Mouse (Mus musculus): ENCODE measurements at regions not wholly inside any gene's neighbourhood (a gene's known extent, or its start where the extent isn't known, plus 50 kb on each side); places are given as distances from the start of the nearest gene placed in this dataset.

DNA sequence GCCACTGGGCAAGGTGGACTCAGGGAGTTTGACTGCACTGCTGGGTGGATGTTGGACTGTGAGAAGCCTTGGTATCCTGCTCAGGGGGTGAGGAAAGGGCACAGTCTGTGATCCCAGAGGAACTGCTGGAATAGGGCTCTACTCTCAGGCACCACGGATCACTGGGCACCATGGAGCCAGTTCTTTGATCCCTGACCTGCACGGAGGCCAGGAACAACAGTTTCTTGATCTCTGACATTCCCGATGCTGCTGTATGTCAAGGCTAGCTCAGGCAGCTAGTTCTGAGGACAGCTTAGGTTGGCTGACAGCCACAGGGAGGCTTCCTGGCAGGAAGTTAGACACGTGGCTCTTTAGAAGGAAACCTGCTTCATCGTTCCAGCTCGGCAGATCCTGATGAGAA lies 289.5 kb upstream of the Slit2 start:
- no peak for ATAC-seq (replicated peaks; ENCODE audit: low read depth, poor library complexity, severe bottlenecking)

GRCm38 (mm10) chr5:47693921-47694320 lies 289.0 kb upstream of the Slit2 start:
- ATAC-seq (replicated peaks; ENCODE audit: low read depth, poor library complexity, severe bottlenecking): no peak

DNA sequence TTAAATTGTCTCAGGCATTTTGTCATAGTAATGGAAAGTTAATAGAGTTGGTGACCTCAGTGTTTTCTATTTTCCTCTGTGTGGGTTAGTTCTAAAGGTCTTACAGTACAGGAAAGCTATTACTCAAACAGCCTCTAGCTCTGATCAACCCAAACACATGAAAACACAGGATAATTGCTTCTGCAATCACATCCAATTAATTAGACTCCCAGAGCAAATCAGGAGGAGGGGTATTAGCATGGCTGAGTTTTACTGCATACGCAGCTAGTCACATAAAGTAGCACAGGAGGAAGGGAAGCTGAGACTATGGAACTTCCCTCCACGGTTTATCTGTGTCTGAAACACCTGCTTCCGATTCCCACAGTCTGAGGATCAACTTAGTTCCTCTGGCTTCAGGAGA lies 288.3 kb upstream of the Slit2 start:
- ATAC-seq (replicated peaks; ENCODE audit: low read depth, poor library complexity, severe bottlenecking): no peak

GRCm38 (mm10) chr5:47711553-47711952 lies 271.4 kb upstream of the Slit2 start:
- no peak for ATAC-seq (replicated peaks; ENCODE audit: low read depth, poor library complexity, severe bottlenecking)

GRCm38 (mm10) chr5:47714333-47714732 lies 268.6 kb upstream of the Slit2 start:
- ATAC-seq (replicated peaks; ENCODE audit: low read depth, poor library complexity, severe bottlenecking): no peak

DNA sequence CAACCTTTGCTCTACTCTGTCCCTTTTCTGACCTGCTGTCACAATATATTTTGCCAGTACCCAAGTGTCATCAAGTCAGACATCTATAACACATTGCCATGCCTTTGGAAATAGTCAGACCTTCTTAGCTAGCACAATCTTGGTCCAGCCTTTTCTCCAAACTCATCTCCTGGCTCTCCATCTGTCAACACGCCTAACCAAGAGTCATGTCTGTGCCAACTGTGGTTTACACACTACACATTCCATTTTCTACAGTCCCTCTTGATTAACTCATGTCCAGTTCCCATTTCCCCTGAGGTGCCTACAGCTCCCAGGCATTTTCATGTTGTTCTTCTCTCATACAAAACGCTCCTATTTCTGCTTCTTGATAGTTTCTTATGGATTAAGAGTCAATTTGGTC lies 258.0 kb upstream of the Slit2 start:
- ATAC-seq (replicated peaks; ENCODE audit: low read depth, poor library complexity, severe bottlenecking): no peak

DNA sequence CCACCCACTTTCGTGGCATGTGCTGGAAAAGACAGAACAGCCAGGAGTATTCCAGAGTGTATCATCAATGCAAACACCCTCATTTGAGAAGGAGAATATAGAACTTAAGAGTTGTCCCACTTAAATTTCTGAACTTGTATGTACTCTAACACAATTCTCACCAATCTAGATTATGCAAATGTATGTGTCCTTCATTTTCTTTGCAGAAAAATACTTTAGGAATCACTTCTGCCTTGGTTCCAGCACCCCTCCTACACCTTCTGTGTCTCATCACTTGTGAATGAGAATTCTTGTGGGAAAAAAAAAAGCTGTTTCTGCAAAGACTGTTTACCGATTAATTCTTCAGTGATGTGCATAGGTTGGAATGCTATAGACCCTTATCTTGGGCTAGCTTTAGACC lies 240.2 kb upstream of the Slit2 start:
- ATAC-seq (replicated peaks; ENCODE audit: low read depth, poor library complexity, severe bottlenecking): no peak

DNA sequence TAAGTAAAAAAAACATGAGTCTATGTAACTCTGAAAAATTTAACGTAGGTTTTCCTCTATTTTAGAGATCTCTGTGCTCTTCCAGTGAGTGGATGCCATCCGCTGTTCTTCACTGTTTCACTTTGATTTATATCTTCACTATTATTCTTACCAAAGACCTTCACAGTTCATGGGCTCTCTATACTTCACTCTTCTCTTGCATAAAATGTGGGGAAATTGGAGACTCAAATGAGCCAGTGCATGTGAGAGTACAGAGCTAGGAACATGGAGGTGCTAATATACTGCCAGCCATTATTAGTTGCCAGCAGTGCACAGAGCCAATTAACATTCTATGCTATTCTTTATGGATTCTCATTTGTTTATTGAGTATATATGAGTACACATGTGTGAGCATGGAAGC lies 237.8 kb upstream of the Slit2 start:
- ATAC-seq (replicated peaks; ENCODE audit: low read depth, poor library complexity, severe bottlenecking): no peak

GRCm38 (mm10) chr5:47751907-47752306 lies 231.0 kb upstream of the Slit2 start:
- ATAC-seq (replicated peaks; ENCODE audit: low read depth, poor library complexity, severe bottlenecking): no peak

DNA sequence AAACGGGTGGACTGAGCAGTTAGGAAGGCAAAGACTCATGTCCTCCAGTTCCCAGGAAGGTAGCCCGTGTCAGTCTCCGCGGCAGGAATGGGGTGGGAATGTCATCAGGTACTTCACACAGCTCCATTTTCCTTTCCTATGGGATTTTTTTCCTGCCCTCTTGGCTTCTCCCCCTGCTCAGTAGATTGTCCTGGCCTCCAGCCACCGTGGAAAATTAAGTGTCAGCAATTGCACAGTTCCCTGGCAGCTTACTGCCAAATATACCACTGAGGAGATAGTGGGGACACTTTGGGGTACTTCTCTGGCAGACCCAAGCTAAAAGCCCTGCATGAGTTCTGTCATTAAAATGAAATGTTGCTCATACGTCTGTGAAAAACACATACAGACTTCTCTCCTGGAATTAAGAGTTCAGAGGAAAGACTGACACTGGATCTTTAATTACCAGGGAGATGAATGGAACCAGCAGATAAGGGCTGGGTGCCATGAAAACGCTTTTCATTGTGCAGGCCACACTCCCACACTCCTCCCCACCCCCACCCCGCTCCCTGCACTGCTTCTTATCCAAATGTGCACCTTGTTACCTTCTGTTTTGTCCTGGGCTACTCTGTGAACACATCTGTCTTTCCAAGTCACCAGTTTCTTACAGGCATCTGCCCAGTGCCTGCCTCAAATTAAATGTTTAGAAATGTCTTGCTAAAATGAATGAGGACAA lies 210.1 kb upstream of the Slit2 start:
- ATAC-seq (replicated peaks; ENCODE audit: low read depth, poor library complexity, severe bottlenecking): no peak

- ATAC-seq (replicated peaks; ENCODE audit: low read depth, poor library complexity, severe bottlenecking): no peak
Observed at GRCm38 (mm10) chr5:47773354-47773743, 209.6 kb upstream of the Slit2 start.

DNA sequence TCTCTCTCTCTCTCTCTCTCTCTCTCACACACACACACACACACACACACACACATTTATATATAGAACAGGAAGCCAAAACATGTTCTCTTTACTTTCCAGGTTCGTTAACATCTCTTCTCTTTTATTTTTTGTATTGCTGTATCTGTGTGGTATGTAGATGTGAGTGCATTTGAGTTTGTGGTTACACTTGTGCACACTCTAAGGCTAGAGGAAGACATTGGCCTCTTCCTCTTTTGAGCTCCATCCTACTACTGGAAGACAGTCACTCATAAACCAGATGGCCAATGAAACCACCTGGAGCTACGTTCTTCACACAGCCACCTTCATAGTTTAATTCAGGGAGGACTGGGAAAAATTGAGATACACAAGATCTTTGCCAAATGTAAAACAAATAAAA lies 202.1 kb upstream of the Slit2 start:
- peak; percentile 82 for ATAC-seq (replicated peaks; ENCODE audit: low read depth, poor library complexity, severe bottlenecking)

DNA sequence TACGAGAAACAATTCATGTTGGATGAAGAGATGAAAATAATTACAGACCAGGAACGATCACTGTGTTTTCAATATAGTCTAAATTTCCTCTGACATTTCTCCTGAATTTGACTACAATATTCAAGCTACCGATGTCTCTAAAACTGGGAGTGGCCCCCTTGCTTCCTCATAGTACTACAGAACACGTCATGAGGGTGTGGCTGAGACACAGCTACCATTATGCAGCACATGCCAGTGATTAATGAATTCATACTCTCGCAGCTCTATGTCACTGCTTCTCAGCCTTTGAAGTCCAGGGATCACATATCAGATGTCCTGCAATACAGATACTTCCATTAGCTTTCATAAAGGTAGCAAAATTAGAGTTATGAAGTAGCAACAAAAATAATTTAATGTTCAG lies 201.3 kb upstream of the Slit2 start:
- ATAC-seq (replicated peaks; ENCODE audit: low read depth, poor library complexity, severe bottlenecking): no peak

DNA sequence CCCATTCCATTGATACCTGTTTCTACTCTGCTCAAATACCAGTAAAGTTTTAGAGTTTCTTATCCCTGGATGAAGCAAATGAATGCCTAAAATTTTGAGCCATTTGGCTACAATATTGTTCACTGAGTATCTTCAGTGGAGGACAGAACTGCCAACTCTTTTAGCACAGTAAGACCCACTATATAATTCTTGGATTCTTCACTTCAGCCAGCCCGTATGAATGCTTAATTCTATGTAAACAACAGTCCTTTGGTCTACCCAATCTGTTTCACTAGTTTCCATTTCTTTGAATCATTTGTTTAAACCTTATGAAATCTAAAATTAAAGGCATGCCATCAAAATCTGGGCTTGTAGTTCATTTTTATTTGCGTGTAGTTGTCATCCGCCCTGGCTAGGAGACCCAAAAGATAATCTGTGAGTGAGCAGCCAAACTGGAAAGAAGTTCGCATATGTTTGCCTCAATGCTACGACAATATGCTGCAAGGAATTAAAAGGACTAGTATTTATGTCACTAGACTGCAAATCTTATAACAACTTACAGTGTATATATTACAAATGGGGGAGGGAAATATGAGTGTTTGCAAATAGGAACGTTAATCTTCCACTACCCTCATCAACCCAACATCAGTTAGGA lies 188.2 kb upstream of the Slit2 start:
- no peak for ATAC-seq (replicated peaks; ENCODE audit: low read depth, poor library complexity, severe bottlenecking)

DNA sequence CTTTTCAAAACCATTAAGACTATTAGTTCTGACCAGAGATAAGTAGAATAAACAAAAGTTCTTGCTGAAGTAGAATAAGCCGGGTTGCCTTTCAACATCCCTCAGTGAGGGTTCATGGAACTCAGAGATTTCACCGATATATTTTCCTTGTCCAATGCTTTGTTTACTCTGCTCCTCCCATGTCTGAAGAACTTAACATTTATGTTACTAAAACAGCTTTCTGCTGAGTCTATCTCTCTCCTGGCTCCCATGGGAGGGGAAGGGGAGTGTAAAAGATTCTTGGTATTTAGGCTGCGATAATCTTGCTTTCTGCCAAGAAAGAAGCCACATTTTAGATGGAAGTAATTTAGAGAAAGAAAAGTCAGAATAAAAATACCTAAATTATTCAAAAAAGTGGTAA lies 187.7 kb upstream of the Slit2 start:
- no peak for ATAC-seq (replicated peaks; ENCODE audit: low read depth, poor library complexity, severe bottlenecking)

- ATAC-seq (replicated peaks; ENCODE audit: low read depth, poor library complexity, severe bottlenecking): no peak
Observed at GRCm38 (mm10) chr5:47820936-47821335, 162.0 kb upstream of the Slit2 start.

GRCm38 (mm10) chr5:47837998-47838397 lies 144.9 kb upstream of the Slit2 start:
- ATAC-seq (replicated peaks; ENCODE audit: low read depth, poor library complexity, severe bottlenecking): no peak

- no peak for ATAC-seq (replicated peaks; ENCODE audit: low read depth, poor library complexity, severe bottlenecking)
Observed at GRCm38 (mm10) chr5:47869701-47870100, 113.2 kb upstream of the Slit2 start.
